Mouse (Mus musculus) bone marrow, adult 2 months (tissue): ENCODE results near the gene Akap2.

Experiments
- CTCF ChIP-seq: fragments of 200-500 bp; IDR thresholded peaks from 2 replicates; pipeline ENCODE4 v1.5.1; 2011; ENCODE audit warnings: low read length, control low read depth; ENCODE audit not compliant: control insufficient read depth, insufficient read depth
- POLR2A ChIP-seq: fragments of 200-500 bp; IDR thresholded peaks from 2 replicates; pipeline ENCODE4 v1.6.1; 2011; ENCODE audit warnings: low read depth, mild to moderate bottlenecking, control low read depth, low read length, borderline replicate concordance; ENCODE audit not compliant: control insufficient read depth

DNA sequence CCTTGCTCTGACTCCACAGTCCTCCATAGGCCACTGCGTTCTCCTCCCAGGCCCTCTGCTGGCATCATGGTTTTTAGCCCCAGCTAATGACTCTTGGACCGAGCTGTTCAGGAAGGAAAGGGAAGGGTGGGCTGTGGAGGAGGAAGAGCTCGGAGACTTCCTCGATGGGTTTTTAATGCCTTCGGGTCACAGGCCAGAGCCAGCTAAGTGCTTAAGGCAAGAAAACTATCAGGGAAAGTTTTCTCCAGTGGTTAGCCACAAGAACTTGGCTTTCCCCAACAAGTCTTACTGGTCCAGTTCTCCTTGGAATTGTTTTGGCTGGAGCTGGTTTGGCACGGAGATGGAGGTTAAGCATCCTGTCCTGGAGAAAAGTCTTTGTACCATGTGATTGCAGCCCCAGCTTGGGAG is 142.8 kb downstream of the Akap2 start:
- TF ChIP-seq CTCF (no peak), POLR2A (no peak)
